Mouse (Mus musculus) hematopoietic stem cell, adult 5-6 weeks (primary cell): ENCODE results near the gene Man2b1. TPM values are rescaled to one million over a fixed set of nuclear protein-coding genes. Genes with fewer than 3 reads are reported as not detected.

ENCODE experiments used
- ATAC-seq, 2 experiments: fragments of 125-278 bp in 1 of 2; replicated peaks in 1 of 2; 2 replicates each; pipeline ENCODE4 v1.8.0; 2016 to 2017; ENCODE audit warnings: inconsistent platforms in 2 of 2, mild to moderate bottlenecking in 2 of 2, moderate number of reproducible peaks in 2 of 2, low read depth in 1 of 2, moderate TSS enrichment in 1 of 2; ENCODE audit not compliant: low FRiP score in 2 of 2, poor library complexity in 2 of 2, severe bottlenecking in 2 of 2, insufficient read depth in 1 of 2, low TSS enrichment in 1 of 2
- total RNA-seq: library from RNA; stranded (forward); fragments of 172-1452, 232-1000 nt; gene quantifications from 2 replicates; pipeline ENCODE4 v1.2.3, GENCODE M21; 2017

The Man2b1 gene
- total RNA-seq, result 46.2 and 55.0 TPM in 2 replicates

DNA sequence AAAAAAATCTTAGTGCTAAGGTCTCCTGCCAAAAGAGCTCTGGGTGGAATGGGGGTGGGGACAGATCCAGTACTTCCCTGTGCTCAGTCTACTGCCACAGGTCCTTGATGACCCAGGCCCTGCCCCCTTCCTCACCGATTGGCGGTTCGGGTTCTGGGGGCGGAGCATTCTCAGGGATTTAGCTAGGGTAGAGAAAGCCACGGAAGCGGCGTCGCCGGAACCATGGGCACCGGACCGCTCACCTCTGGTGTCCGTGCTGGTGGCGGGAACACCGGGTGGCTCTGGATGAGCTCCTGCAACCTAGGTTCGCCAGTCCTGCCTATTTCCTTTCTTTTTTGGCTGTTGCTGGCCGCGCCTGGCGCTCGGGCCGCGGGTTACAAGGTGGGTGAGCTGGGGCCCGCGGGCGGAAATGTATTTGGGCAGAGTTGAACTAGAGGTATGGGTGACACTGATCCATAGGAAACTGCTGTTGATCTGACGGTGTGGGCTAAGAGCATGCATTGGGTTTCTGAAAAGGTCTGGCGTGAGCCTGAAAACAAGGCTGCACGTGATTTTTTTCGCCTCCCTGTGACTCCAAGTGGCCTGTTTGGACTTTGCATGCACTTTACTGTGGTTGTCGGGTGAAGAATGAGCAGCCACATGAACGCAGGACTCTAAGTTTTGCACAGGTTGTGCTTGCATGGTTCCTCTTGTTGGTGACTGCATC is at the start of gene Man2b1:
Man2b1 (plus strand) TSS at position 163 of the 706 bp plus-strand sequence.
- ATAC-seq, result peak; percentile 74 to 78

DNA sequence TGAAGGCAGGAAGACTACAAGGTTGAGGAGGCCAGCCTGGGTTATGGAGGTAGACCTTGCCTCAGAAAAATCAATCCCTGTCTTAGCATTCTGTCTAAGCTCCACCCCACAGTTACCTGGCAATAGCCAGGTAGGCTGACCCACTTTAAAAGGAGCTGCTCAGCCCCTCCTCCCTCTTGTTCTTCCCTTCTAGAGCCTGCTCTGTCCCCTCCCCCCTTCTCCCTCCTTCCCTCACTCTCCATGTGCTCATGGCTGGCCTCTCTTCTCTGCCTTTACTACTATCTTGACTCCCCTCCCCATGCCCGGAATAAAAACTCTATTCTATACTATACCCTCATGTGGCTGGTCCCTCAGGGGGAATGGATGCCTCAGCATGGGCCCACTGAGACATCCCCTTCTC is 49.2 kb upstream of the Man2b1 start:
- no peak for ATAC-seq

DNA sequence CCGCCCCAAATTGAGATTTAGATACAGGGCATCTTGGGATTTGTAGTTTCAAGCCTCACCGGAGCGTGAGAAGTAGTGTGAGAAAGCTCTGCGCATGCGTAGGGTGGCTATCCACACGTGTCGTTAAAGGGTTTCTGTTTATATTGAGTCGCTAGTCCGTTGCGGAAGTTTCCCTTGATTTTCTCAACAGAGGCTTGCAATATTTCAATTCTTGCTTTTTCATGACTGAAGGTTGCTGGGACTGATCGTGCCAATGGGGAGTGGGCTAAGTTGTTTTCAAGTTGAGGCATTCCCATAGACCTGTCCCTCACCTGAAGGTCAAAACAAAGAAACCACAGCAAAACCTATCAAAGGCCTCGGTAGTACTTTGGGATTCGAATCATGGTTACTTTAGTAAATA is 48.3 kb upstream of the Man2b1 start:
- ATAC-seq, result peak in 1 of 2 experiments; percentile 38; a peak in 1 of 4 replicates

DNA sequence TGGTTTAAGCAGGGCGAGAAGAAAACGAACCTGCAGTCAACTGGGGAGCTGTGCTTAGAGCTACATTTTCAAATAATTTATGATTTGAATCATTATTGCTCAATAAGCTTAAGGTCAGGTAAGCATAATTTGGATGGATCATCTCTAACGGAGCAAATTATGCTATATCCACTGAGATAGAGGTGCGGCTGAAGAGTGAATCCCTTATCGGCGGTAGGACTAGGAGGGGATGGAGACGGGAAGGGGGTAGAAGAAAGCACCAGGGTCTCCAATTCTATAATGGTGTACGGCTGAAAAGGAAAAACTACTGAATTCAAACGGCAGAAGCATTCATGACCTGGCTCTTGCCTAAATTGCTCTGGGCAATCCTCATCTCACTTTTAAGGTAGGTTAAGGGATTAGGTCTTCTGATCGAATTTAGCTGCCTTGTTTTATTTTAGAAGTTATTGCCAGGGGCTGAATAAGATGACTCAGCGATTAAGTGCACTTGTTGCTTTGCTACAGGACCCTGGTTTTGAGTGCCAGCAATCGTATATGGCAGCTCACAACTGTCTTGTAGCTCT is 47.8 kb upstream of the Man2b1 start:
- no peak for ATAC-seq

DNA sequence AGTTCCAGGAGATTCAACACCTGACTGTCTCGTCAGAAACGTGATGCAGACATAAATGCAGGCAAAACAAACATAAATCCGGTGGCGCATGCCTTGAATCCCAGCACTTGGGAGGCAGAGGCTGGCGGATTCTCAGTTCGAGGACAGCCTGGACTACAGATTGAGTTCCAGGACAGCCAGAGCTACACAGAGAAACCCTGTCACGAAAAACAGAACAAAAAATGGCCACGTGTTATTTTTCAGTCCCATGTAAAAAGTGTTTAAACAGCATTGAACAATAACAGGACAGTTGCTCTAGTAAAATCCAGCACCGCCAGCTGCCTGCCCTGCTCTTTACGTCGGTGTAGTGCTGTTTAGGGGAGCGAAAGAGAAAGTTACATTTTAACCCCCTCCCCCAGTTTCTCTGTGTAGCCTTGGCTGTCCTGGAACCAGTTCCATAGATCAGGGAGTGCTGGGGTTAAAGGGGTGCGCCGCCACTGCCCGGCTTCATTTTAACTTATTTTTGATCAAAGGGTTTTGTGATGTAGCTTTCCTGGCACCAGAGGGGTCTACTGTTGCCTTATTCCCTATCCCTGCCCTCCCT is 47.3 kb upstream of the Man2b1 start:
- ATAC-seq, result no peak

DNA sequence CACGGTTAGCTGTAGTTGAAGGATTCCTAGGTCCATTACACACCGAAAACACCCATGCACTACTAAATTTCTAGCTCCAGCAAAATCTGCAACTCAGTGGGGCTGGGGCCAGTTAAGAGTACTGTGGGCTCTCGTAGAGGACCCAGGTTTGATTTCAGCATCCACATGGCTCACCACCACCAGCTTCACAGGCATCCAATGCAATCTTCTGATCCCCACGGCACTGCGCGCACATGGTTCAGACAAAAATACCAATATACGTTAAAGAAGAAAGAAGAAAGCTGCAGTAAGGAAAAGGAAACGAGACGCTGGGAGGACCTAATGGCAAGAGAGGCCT is 46.7 kb upstream of the Man2b1 start:
- ATAC-seq, result no peak; a peak in 1 of 4 replicates

DNA sequence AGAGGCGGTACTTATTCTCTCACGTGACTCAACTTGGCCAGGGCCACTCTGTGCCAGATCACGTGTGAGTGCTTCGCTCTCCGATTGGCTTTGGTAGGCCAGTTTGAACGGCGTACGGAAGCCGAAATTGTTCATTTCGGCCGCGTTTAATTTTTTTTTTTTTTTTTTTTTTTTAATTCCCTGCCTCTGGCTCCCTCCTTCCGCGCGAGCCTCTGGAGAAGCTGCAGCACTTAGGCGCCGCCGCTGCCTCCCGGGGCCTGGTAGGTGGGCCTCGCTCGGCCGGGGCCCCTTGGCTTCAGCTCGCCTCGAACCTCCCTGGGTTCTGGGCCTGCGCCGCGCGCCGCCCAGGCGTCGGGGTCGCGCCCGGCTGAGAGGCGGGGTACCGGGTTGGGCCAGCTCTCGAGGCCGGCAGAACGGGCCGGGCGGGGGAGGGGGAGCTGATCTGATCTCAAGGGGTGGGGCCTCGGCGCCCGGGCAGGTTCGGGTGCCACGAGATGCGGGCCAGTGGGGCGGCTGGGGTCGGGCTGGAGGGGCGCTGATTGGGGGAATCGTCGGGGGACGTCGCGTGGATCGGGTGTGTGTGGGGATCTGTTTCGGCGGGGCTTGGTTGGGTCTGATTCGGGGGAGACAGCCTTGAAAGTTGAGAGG is 46.2 kb upstream of the Man2b1 start, which contains the start of gene Tnpo2:
Tnpo2 (plus strand) TSS at position 198 of the 648 bp plus-strand sequence.
- peak; percentile 81 to 88 for ATAC-seq

DNA sequence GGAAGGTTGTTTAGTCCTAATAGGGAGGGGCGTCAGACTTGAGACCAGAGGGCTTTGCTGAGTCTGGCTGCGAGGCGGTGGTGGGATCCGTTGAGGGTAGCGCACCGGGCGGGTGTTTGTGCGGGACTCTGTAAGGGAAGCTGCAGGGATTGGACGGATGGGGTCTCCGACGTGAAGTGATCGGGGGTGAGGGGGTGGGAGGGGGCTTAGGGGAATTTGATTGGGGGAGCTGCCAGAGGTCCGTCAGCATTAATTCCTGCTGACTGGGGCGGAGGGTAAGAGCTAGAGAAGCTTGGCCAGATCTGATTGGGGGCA is 45.7 kb upstream of the Man2b1 start:
- ATAC-seq, result peak in 1 of 2 experiments; percentile 17; a peak in 1 of 4 replicates

DNA sequence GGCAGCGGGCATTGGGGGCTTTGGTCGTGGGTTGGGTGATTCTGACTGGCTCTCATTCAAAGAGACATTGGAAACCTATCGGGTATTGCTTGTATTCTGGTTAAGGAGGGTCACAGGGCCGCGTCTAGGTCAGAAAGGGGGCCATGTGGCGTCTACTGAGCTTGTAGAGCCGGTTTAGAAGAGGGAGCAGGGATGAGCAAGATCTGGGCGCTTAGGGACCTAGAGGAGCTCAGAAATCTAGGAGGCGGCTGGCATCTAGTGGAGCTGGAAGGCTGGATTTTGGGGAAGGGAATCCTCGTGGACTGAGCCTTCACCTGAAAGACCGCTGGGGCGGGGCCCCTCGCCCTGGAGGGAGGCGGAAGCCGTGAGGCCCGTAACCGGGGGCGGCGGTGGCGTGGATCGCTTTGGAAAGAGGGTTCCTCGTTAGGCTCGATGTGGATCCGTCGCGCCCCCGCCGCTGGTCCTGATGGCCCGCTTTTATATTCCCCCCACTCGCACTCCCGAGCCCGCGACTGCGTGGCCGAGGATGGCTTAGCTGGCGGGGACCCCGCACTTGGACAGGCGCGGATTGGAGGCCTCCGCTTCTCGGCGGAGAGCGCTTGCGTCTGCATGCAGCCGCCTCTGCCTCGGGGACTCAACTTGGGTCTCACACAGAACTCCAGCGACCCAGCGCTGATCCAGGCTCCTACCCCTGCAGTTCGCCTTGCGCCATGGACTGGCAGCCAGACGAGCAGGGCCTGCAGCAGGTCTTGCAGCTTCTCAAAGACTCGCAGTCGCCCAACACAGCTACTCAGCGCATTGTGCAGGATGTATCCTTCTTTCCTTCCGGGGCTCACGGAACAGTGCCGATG is 45.2 kb upstream of the Man2b1 start:
- ATAC-seq, result peak; percentile 9 to 15; a peak in 1 of 4 replicates

DNA sequence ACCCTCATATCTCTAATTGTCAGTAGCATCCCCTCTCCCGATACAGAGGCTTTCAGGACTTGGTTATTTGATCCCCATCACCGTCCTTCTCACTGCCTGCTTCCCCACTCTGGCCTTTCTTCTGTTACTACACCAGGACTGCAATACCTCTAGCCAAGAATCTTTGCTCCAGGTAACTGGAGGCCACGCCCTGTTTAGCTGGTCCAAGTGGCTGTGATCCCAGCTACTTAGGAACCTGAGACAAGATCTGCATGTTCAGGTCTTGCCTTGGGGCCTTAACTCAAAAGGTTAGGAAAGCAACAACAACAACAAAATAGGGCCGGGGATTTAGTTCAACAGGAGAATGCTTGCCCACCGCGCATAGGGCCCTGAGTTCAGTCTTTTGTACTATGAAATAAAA is 39.5 kb upstream of the Man2b1 start:
- no peak for ATAC-seq

DNA sequence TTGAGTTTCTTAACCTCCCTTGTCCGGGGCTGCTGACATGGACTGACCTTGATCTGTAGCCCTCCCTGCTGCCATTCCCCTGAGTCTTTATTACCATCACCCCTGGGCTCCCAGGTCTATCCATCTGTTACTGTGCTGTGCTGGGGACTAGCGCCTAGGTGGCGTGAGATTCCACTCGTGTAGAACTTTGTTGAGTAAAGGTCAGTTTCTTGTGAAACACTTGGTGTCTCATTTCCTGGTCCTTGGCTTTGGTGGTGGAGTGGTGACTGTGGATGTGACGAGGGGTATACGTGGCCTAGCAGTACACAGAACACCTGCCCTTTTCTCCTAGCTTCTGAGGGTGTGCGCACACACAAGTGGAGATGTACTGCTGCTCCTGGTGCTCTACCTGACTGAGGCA is 25.7 kb upstream of the Man2b1 start:
- ATAC-seq, result no peak

DNA sequence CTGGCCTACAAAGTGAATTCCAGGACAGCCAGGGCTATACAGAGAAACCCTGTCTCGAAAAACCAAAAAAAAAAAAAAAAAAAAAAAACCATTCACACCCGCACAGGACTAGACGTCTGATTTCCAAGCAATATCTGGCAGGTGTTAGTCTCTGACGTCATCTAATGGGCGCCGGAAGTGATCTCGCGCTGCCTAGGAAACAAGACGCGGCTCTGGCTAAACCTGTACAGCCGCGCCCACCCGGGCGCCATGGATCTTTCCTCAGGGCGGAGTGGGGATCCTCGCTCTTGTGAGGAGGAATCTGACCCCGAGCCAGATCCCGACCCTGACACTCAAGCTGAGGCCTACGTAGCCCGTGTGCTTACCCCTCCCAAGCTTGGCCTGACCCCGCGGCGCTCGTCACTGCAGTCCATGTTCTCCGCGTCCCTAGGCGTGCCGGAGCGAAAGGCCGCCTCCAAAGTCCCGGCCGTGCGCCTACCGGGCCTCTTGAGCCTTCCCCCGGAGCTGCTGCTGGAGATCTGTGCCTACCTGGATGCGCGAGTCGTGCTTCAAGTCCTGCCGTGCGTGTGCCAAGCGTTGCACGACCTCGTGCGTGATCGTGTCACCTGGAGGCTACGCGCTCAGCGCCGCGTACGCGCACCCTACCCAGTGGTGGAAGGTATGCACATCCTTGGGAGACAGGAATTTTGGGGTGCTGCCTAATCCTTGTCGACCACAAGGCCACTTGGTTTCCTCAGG is 23.0 kb upstream of the Man2b1 start, which contains the start of gene Fbxw9:
Fbxw9 (plus strand) TSS at position 177 of the 738 bp plus-strand sequence.
- peak; percentile 89 to 96 for ATAC-seq

DNA sequence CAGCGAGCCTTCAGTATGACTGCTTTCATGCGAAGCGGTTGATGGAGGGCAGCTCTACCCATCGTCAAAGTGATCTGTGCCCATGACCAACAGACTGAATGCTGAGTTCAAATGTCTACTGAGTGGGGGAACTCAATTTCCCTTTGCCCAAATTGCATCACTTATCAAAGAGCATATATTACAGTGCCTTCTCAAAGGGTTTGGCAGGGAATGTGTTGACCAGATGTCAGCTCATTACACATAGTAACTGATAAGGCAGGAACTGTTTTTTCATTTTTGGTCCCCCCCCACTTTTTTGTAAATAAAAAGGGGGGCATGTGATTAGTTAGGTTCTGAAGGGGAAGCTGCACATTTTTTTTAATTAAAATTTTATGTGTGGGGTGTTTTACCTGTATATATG is 20.5 kb upstream of the Man2b1 start:
- no peak for ATAC-seq

DNA sequence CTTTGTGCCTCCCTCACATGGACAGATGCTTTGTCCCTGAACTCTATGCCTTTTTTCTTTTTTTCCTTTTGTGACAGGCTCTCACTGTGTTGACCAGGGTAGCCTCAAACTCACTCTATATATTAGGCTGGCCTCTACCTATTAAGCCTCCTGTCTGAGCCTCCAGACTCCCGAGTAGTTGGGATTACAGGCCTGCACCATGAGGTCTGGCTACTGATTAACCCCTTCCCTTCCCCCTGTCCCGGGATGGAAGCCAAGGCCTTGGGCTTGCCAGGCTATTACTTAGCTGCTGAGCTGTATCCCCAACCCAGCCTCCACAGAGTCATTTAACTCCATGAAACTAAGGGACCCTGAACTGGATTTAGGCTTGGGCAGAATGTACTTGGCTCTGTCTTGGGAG is 17.9 kb upstream of the Man2b1 start:
- ATAC-seq, result no peak

DNA sequence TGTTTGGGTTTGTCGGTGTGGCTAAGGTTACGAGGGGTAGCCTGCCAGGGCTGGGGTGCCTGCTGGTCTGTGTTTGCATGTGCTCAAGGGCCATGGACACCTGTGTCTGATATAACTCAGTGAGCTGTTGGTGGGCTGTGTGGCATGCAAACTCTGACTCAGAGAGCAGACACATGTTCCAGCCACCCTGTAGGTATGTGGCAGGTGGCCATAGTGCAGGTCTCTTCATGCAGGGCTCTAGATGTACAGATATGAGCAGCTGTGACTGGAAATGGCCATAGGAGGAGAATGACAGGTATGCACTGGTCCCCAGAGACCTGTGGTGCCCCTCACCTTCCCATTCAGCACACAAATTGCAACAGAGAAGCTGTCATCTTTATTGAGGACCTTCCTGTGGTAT is 15.9 kb upstream of the Man2b1 start:
- ATAC-seq, result no peak

DNA sequence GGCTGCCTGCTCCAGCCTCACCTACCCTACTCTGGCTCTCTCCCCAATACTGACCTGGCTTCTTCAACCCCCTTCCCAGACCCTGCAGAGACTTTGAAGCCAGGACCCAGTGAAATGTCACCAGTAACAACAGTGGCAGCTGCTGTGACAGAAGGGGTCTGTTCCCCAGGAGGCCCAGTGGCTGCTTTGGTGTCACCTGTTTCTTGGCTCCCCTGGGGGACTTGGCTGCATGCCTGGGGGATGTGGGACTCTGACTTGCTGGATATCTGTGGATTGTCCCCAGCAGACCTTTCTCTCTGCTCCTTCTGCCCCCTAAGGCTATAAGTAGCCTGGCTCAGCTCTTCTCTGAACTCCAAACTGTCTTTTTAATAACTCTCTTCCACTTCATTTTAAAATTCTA is 15.1 kb upstream of the Man2b1 start, which contains the start of gene Gm5741:
Gm5741 (minus strand) TSS at position 1 of the 400 bp plus-strand sequence.
- ATAC-seq, result no peak

DNA sequence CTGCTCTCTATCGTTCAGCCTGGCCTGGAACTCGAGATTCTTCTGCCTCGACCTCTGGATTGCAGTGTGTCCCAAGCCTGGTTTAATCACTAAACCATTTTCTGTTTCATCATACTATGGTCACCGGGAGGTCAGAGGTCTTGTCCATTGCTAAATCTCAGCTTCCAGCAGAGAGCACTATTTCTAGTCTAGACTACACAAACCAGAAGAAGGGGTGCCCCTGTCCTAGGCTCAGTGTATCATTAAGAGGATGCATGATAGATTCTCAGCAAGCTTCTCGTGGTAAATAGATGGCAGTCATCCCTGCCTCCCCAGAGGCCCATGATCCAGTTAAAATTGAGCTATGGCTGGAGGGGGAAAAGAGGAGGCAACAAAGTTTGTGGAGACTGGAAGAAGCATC is 12.0 kb upstream of the Man2b1 start:
- no peak for ATAC-seq
